Mouse (Mus musculus) embryonic facial prominence, embryonic 15.5 days (tissue): ENCODE measurements around the gene Tyw3. TPM values are rescaled to one million over a fixed set of nuclear protein-coding genes. Genes with fewer than 3 reads are reported as not detected.
A peak's percentile ranks its signal among the peaks of the same experiment; 100 is the strongest.
"Not testable (repeated sequence)": the region's sequence is repeated elsewhere in the genome, so short reads cannot be mapped to it uniquely, and the experiment has no call there.

Source experiments
- ATAC-seq: fragments of 200-750 bp; cut with Nextera tagmentation; 2 replicates; pipeline ENCODE4 v1.8.0; 2017; ENCODE audit warnings: low read depth, moderate TSS enrichment; ENCODE audit not compliant: insufficient number of reproducible peaks, low FRiP score, low TSS enrichment
- H3K27ac ChIP-seq: fragments of 300-500 bp; sonication (generic); replicated peaks from 2 replicates; pipeline ENCODE4 v1.5.1; 2015; ENCODE audit warnings: mild to moderate bottlenecking, inconsistent platforms
- H3K27me3 ChIP-seq: fragments of 300-500 bp; sonication (generic); 2 replicates; pipeline ENCODE4 v1.6.1; 2015; ENCODE audit warnings: inconsistent platforms
- H3K36me3 ChIP-seq: fragments of 300-500 bp; sonication (generic); 2 replicates; pipeline ENCODE4 v1.6.1; 2015; ENCODE audit warnings: mild to moderate bottlenecking, inconsistent platforms
- H3K4me1 ChIP-seq: fragments of 300-500 bp; sonication (generic); 2 replicates; pipeline ENCODE4 v1.6.1; 2015; ENCODE audit warnings: inconsistent platforms
- H3K4me2 ChIP-seq: fragments of 300-500 bp; sonication (generic); replicated peaks from 2 replicates; pipeline ENCODE4 v1.6.1; 2015; ENCODE audit warnings: mild to moderate bottlenecking, inconsistent platforms
- H3K4me3 ChIP-seq: fragments of 300-500 bp; sonication (generic); replicated peaks from 2 replicates; pipeline ENCODE4 v1.5.1; 2015; ENCODE audit warnings: mild to moderate bottlenecking, inconsistent platforms
- H3K9ac ChIP-seq: fragments of 300-500 bp; sonication (generic); 2 replicates; pipeline ENCODE4 v1.6.1; 2015; ENCODE audit warnings: inconsistent platforms
- H3K9me3 ChIP-seq: fragments of 300-500 bp; sonication (generic); replicated peaks from 2 replicates; pipeline ENCODE4 v1.6.1; 2016; ENCODE audit warnings: inconsistent platforms
- WGBS: fragments of 180-500 bp; shearing (Covaris S2); methylation state at CpG from one replicate; pipeline ENCODE4 v1.1.7; 2015; 5-methylcytosine and 5-hydroxymethylcytosine counted together
- polyA plus RNA-seq: library from polyadenylated mRNA; unstranded; fragments of >200 nt; fragmentation: Nextera tagmentation; extraction: Ambion mirVana; gene quantifications from 2 replicates; pipeline ENCODE4 v1.2.1, GENCODE M21; 2015

Gene Tyw3
- polyA plus RNA-seq = 11.9 and 12.9 TPM in 2 replicates

DNA sequence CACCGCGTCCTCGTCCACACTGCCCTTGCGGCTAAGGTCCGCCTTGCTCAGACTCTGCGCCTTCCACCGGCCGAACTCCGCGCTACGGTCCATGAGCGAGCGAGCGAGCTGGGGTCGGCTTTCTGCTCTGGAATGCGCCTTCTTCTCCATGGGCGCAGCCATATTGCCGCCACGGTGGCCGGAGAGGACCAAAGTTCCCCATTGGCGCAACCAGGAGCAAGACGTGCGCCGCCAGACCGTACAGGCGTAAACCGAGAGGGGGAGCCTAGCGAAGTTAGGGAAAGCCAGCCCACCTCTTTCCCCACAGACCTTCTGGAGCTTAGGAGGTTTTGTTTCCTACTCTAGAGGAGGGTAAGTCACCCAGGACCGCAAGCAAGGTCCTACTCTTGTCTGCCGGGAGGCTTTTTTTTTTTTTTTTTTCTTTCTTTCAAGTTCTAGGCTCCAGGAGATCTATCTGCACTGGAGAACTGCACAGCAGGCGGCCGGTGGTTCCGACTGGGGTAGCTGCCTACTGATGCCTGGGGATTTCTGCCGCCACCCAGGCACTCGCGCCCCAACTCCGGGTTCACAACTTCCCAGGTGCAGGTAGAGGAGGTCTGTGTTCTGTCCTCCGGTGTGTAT lies at the start of gene Tyw3:
TSS of gene Tyw3 (minus strand) at position 171 of the 621 bp plus-strand sequence.
- peak; percentile 95 for ATAC-seq
- Histone ChIP-seq H3K36me3 (peaks cover 21% of the 10 kb centered on the region), H3K4me3 (peak within 1 kb of the TSS; percentile 91), H3K27me3 (no peaks in the 10 kb centered on the region), H3K4me2 (peak within 1 kb of the TSS; percentile 73), H3K9ac (peak within 1 kb of the TSS; percentile 84), H3K4me1 (peaks cover 4% of the 10 kb centered on the region; the same call in 1 of the 2 replicates), H3K9me3 (no peaks in the 10 kb centered on the region), H3K27ac (peak within 1 kb of the TSS; percentile 98)
- WGBS = under 1% methylated on average over 38 of the region's 38 CpGs

DNA sequence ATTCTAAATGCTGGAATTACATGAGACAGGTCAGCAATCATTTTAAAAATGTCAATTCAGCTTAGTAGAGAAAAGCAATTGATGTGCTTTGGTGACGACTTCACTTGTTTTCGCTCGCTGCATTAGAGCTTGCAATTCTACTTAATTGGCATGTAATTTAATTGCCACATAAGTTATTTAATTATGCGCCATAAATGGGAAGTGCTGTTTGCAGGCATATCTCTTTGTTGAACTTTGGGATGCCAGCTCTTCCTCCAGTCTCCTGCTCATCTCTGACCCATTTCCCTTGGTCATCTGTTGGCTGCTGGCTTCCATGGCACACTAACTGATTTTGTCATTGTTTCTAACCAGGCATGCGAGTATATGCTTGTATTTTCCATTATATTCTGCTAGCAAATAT lies 36.2 kb upstream of the Tyw3 start:
- H3K4me2 ChIP-seq = no peak overlapping the region
- WGBS = 75% methylated on average over 5 of the region's 5 CpGs
- H3K9ac ChIP-seq = no peak overlapping the region
- H3K4me3 ChIP-seq = no peak overlapping the region
- no peaks in the 10 kb centered on the region for H3K27me3 ChIP-seq
- H3K27ac ChIP-seq = no peak overlapping the region
- ATAC-seq = no peak
- H3K9me3 ChIP-seq = no peaks in the 10 kb centered on the region
- H3K4me1 ChIP-seq = no peaks in the 10 kb centered on the region
- no peaks in the 10 kb centered on the region for H3K36me3 ChIP-seq

DNA sequence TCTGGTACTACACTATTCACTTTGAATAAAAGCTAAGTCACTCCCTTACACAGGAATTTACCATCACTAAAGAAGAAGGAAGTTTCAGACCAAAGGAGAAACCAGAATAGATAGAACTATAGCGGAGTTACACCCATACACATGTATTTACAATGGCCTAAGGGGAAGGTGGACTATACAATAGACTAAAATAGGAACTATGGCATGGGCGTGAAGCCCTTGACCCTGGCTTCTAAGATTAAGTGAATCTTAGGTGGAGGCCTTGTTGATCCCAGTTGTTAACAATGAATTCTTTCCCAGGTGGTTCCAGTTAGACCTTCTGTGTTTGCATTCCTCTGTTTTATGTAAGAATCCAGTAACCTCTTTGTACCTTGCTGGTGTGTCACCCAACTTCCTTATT lies 34.4 kb upstream of the Tyw3 start:
- H3K4me2 ChIP-seq, H3K27me3 ChIP-seq, H3K4me3 ChIP-seq, ATAC-seq, H3K9ac ChIP-seq, H3K27ac ChIP-seq, H3K36me3 ChIP-seq, H3K9me3 ChIP-seq, H3K4me1 ChIP-seq: not testable (repeated sequence)
- 91% methylated on average over 2 of the region's 2 CpGs for WGBS

DNA sequence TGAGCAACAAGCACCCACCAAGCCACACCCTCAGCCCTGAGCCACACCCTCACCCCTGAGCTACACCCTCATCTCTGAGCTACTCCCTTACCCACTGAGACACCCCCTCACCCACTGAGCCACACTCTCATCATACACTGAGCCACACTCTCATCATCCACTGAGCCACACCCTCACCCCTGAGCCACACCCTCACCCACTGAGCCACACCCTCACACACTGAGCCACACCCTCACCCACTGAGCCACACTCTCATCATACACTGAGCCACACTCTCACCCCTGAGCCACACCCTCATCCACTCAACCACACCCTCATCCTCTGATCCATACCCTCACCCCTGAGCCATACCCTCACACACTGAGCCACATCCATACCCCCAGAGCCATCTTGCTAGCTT lies 31.4 kb upstream of the Tyw3 start:
- H3K36me3 ChIP-seq = no peaks in the 10 kb centered on the region
- H3K9ac ChIP-seq = no peak overlapping the region
- H3K4me2 ChIP-seq = no peak overlapping the region
- no peak overlapping the region for H3K4me3 ChIP-seq
- H3K27ac ChIP-seq = no peak overlapping the region
- H3K9me3 ChIP-seq = no peaks in the 10 kb centered on the region
- no peaks in the 10 kb centered on the region for H3K4me1 ChIP-seq
- ATAC-seq = no peak
- no peaks in the 10 kb centered on the region for H3K27me3 ChIP-seq

DNA sequence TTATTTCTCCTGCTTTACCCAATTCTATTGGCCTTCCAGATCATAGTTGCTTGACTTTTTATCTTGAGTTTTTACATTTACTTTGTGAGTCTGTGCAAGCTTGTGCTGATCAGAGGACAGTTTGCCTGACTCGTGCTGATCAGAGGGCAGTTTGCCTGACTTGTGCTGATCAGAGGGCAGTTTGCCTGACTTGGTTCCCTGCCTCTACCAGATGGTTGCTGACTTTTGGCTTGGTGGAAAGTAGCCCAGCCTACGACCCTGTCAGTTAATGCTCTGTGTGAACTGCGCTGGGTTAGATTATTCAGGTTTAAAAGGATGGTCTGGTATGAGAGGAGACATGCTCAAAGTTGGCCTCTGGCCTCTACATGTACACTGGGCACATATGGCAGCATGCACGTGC lies 19.2 kb upstream of the Tyw3 start:
- Histone ChIP-seq H3K36me3 (peaks cover 6% of the 10 kb centered on the region; the same call in 1 of the 2 replicates), H3K27me3 (no peaks in the 10 kb centered on the region), H3K4me3 (no peak overlapping the region), H3K4me2 (no peak overlapping the region), H3K9ac (no peak overlapping the region), H3K9me3 (no peaks in the 10 kb centered on the region), H3K27ac (no peak overlapping the region), H3K4me1 (no peaks in the 10 kb centered on the region)
- ATAC-seq = no peak
- WGBS = 85% methylated on average over 4 of the region's 4 CpGs

- Histone ChIP-seq H3K4me1 (no peaks in the 10 kb centered on the region), H3K9me3 (no peaks in the 10 kb centered on the region), H3K27me3 (no peaks in the 10 kb centered on the region), H3K36me3 (peaks cover 6% of the 10 kb centered on the region; the same call in 1 of the 2 replicates), H3K9ac (no peak overlapping the region), H3K4me2 (no peak overlapping the region), H3K27ac (no peak overlapping the region), H3K4me3 (no peak overlapping the region)
- no peak for ATAC-seq
- WGBS = 80% methylated on average over 7 of the region's 7 CpGs
Measured at GRCm38 (mm10) chr3:154615304-154615703, 18.4 kb upstream of the Tyw3 start.

DNA sequence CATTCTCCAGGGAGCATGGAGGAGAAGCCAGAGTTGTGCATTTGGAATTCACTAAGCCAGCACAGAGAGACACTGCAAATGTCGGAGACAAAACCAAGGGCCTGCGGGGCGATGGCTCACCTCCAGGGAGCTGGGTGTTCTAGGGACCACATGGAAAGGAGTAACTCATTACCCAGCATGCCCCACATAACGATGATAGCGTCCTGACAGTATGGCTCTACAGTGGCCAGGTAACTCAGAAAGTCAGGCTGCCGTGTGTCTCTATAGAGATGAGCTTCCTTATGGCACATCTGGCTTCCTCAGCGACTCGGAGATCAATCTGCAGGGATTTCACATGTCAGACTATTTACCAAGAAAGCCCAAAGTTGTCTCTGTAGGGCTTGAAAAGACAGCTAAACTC lies 17.9 kb upstream of the Tyw3 start:
- Histone ChIP-seq H3K27ac (no peak overlapping the region), H3K36me3 (peaks cover 6% of the 10 kb centered on the region; the same call in 1 of the 2 replicates)

GRCm38 (mm10) chr3:154611888-154612287 lies 15.0 kb upstream of the Tyw3 start:
- Histone ChIP-seq H3K36me3 (peaks cover 9% of the 10 kb centered on the region; the same call in 1 of the 2 replicates), H3K4me1 (no peaks in the 10 kb centered on the region), H3K4me3 (no peak overlapping the region), H3K9ac (no peak overlapping the region), H3K4me2 (no peak overlapping the region), H3K9me3 (no peaks in the 10 kb centered on the region), H3K27ac (no peak overlapping the region), H3K27me3 (no peaks in the 10 kb centered on the region)
- no peak for ATAC-seq
- 89% methylated on average over 3 of the region's 3 CpGs for WGBS

More for the DNA sequence above, 17.9 kb upstream of the Tyw3 start:
- Histone ChIP-seq H3K9me3 (no peaks in the 10 kb centered on the region), H3K4me2 (no peak overlapping the region), H3K27me3 (no peaks in the 10 kb centered on the region), H3K4me3 (no peak overlapping the region), H3K4me1 (no peaks in the 10 kb centered on the region), H3K9ac (no peak overlapping the region)
- 88% methylated on average over 8 of the region's 8 CpGs for WGBS
- ATAC-seq = no peak

DNA sequence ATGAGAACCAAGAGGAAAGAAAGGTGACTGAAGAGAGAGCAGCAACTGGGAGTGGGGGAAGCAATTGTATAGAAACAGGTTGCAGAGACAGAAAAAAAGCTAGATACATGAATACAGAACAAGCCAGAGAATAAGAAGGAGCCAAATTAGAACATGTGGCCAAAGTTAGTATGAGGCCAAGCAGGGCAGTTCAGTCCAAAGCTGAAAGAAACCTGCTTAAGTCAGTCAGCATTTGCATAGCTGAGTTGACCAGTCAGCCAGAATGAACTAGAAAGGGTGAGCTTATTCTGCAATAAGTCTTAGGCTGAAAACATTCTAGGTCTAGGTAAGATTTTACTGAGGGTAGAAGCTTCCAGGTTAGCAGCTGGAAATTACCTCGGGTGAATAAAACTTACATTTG lies 11.0 kb upstream of the Tyw3 start:
- ATAC-seq = no peak
- no peaks in the 10 kb centered on the region for H3K9me3 ChIP-seq
- no peak overlapping the region for H3K27ac ChIP-seq
- no peak overlapping the region for H3K4me3 ChIP-seq
- H3K4me2 ChIP-seq = no peak overlapping the region
- WGBS = 91% methylated on average over 1 of the region's 1 CpGs
- H3K4me1 ChIP-seq = no peaks in the 10 kb centered on the region
- no peak overlapping the region for H3K9ac ChIP-seq
- H3K27me3 ChIP-seq = no peaks in the 10 kb centered on the region
- H3K36me3 ChIP-seq = peaks cover 15% of the 10 kb centered on the region; the same call in 1 of the 2 replicates

- Histone ChIP-seq H3K4me2 (no peak overlapping the region), H3K4me1 (no peaks in the 10 kb centered on the region), H3K27me3 (no peaks in the 10 kb centered on the region), H3K27ac (no peak overlapping the region), H3K9ac (no peak overlapping the region), H3K9me3 (no peaks in the 10 kb centered on the region), H3K4me3 (no peak overlapping the region), H3K36me3 (peaks cover 9% of the 10 kb centered on the region; the same call in 1 of the 2 replicates)
- no peak for ATAC-seq
- 71% methylated on average over 5 of the region's 5 CpGs for WGBS
Measured at GRCm38 (mm10) chr3:154604871-154605270, 8.0 kb upstream of the Tyw3 start.

DNA sequence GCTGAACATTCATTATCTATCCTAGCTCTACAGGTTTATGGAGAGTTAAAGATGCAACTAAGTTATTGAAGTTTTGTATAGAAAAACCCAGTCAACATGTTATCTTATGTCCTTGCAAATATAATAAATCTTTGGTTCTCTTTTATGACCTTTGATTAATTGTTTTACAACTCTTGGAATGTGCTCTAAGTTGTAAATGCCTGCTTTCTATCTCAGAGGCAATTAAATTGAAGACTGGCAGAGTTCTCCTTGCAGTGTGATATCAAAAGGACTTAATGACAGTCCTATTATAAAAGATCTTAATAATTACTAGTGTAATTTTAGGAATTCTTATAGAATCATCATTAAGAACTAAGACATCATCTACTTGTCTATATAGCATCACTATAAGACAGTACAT lies 5.2 kb upstream of the Tyw3 start:
- Histone ChIP-seq H3K27me3 (no peaks in the 10 kb centered on the region), H3K36me3 (peaks cover 6% of the 10 kb centered on the region; the same call in 1 of the 2 replicates), H3K9ac (no peak overlapping the region), H3K4me1 (no peaks in the 10 kb centered on the region), H3K9me3 (no peaks in the 10 kb centered on the region), H3K4me2 (no peak overlapping the region), H3K27ac (no peak overlapping the region), H3K4me3 (no peak overlapping the region)
- ATAC-seq = no peak

DNA sequence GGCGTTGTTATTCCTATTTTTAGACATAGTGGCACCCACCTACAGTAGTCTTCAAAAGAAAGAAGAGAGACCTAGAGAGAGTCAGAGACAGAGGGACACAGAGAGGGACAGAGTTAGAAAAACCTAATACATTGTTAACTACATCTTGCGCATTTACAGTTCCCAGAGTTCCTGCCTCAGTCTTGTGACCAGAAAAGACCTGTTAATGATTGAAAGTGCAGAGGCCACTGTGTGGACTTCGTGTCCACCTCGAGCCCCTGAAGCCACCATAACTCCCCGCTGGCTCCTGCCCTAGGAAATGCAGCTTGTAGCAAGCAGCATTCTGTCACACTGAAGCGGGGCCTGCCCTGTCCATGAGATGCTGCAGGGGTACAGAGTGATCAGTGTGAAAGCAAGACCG lies 657 bp upstream of the Tyw3 start:
- peak overlapping the region; percentile 91 for H3K4me3 ChIP-seq
- no peak for ATAC-seq
- no peaks in the 10 kb centered on the region for H3K9me3 ChIP-seq
- H3K4me1 ChIP-seq = peaks cover 4% of the 10 kb centered on the region; the same call in 1 of the 2 replicates
- no peaks in the 10 kb centered on the region for H3K27me3 ChIP-seq
- 28% methylated on average over 7 of the region's 7 CpGs for WGBS
- H3K9ac ChIP-seq = peak overlapping the region; percentile 84
- H3K36me3 ChIP-seq = peaks cover 16% of the 10 kb centered on the region
- peak overlapping the region; percentile 98 for H3K27ac ChIP-seq
- H3K4me2 ChIP-seq = peak overlapping the region; percentile 73
